Mouse (Mus musculus): ENCODE results near the gene Aplp1.
A peak's percentile ranks its signal among the peaks of the same experiment; 100 is the strongest.

Gene Aplp1

GRCm38 (mm10) chr7:30409789-30410188, 35.5 kb downstream of the Aplp1 start:
- DNase-seq (ENCODE audit: low read depth) = peak; percentile 48

- no peak for DNase-seq (ENCODE audit: low read depth)
Measured at GRCm38 (mm10) chr7:30408639-30409038, 36.7 kb downstream of the Aplp1 start.

DNA sequence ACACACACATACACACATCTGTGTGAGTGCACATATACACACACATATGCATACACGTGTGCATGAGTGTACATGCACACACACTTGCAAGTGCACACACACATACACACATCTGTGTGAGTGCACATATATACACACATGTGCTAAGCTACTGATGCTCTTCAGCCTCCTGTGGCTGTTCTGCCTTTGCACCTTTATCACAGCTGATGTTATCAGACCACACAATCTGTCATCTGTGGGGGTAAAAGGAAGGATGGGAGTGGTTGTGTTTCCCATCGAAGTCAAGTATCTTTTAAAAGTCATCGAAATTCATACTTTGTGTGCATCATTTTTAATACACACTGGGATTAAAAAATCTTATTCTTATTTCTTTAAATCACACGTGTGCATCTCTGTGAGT, 43.0 kb downstream of the Aplp1 start:
- DNase-seq (ENCODE audit: low read depth) = peak; percentile 62

GRCm38 (mm10) chr7:30399671-30400070, 45.7 kb downstream of the Aplp1 start:
- no peak for DNase-seq (ENCODE audit: low read depth)

DNA sequence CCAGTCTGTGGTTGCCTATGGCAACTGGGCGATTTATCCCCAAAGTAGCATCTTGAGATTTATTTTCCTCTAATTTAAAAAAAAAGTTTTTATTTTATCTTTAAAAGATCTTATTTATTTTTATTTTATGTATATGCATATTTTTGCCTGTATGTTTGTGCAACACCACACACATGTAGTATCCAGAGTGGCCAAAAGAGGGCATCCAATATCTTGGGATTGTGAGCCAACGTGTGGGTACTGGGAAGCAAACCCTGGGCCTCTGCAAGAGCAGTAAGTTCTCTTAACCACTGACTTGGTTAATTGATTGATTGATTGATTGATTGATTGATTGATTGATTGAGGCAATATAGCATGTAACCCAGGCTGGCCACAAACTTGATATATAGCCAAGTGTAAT, 50.5 kb downstream of the Aplp1 start:
- DNase-seq (ENCODE audit: low read depth) = peak; percentile 80

- DNase-seq (ENCODE audit: low read depth) = peak; percentile 94
Measured at GRCm38 (mm10) chr7:30394379-30394778, 51.0 kb downstream of the Aplp1 start.

DNA sequence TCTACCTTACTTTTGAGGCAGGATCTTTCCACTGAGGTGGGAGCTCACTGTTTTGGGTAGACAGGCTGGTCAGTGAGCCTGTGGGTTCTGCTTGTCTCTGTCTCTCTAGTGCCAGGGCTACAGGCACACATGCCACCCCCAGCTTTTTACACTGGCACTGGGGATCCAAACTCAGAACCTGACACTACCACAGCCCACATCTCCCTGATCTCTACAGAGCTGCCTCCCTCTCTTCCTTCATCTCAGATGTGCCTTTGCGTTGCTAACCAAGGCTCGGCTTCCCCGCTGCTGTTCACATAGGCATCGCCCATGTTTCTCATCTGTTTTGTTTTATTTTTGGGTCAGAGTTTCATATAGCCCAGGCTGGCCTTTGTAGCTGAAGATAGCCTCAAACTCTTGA, 51.7 kb downstream of the Aplp1 start:
- DNase-seq (ENCODE audit: low read depth) = peak; percentile 65

DNA sequence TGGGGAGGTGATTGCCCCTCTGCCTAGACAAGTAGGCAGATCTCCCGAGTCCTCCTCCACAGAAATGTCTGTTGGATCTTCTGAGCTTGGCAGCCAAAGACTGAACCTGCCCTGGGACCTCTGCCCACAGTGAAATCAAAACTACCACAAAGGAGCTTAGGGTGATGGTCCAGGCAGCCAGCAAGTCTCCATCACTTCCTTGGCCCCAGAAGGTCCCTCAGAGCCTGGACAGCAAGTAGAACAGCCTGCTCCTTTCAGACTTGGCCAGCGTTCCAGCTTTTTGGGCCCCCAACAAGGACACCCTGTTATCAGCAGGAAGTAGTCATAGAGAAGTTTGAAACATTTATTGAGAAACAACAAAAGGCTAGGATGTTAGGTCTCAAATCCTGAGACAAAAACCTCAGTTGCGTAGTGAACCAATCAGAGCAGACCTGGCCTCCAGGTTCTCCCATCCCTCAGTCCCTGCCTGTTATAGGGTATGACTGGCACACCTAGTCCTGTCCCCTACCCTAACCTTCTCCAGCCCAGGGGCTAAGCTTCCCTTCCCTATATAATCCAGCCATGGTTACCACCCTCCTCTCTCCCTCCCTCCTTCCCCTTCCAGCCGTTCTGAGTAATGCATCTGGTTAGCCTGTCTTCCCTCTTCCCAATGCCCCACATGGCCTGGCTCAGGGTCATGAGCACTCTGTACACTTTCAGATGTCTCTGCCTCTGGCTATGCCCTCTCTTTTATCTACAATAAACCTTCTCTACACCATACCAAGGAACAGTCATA, 52.4 kb downstream of the Aplp1 start:
- peak; percentile 69 for DNase-seq (ENCODE audit: low read depth)

All from induced T-regulatory cell, adult 2 months (primary cell).